Mouse (Mus musculus) forebrain, embryonic 11.5 days (tissue): Measurements from ENCODE around the gene Mme. TPM values are rescaled to one million over a fixed set of nuclear protein-coding genes. Genes with fewer than 3 reads are reported as not detected.

ENCODE experiments used
- ATAC-seq: fragments of 200-750 bp; cut with Nextera tagmentation; replicated peaks from 2 replicates; pipeline ENCODE4 v1.8.0; 2017; ENCODE audit warnings: moderate TSS enrichment; ENCODE audit not compliant: low FRiP score
- DNase-seq: peaks from one replicate; pipeline ENCODE4 v3.0.0-alpha.2; 2017; ENCODE audit warnings: low spot score
- H3K27ac ChIP-seq: fragments of 300-500 bp; sonication (generic); 2 replicates; pipeline ENCODE4 v1.5.1; 2014; ENCODE audit warnings: low read depth, low read length
- H3K27me3 ChIP-seq: fragments of 300-500 bp; sonication (generic); 2 replicates; pipeline ENCODE4 v1.6.1; 2014; ENCODE audit warnings: mild to moderate bottlenecking, low read length, mixed read lengths; ENCODE audit not compliant: control insufficient read depth, insufficient read depth
- H3K36me3 ChIP-seq: fragments of 300-500 bp; sonication (generic); 2 replicates; pipeline ENCODE4 v1.6.1; 2014; ENCODE audit warnings: mild to moderate bottlenecking, low read length, moderate library complexity, mixed read lengths; ENCODE audit not compliant: control insufficient read depth, insufficient read depth
- H3K4me1 ChIP-seq: fragments of 300-500 bp; sonication (generic); replicated peaks from 2 replicates; pipeline ENCODE4 v1.6.1; 2014; ENCODE audit warnings: low read length, mixed read lengths; ENCODE audit not compliant: control insufficient read depth, insufficient read depth
- H3K4me2 ChIP-seq: fragments of 300-500 bp; sonication (generic); 2 replicates; pipeline ENCODE4 v1.6.1; 2014; ENCODE audit warnings: low read depth, mild to moderate bottlenecking, low read length, moderate library complexity, mixed read lengths; ENCODE audit not compliant: severe bottlenecking
- H3K4me3 ChIP-seq: fragments of 300-500 bp; sonication (generic); 2 replicates; pipeline ENCODE4 v1.5.1; 2014; ENCODE audit warnings: low read depth, low read length
- H3K9ac ChIP-seq: fragments of 300-500 bp; sonication (generic); 2 replicates; pipeline ENCODE4 v1.6.1; 2014; ENCODE audit warnings: low read length
- H3K9me3 ChIP-seq: fragments of 300-500 bp; sonication (generic); 2 replicates; pipeline ENCODE4 v1.6.1; 2016; ENCODE audit warnings: low read length, mixed read lengths; ENCODE audit not compliant: control insufficient read depth
- WGBS: fragments of 180-500 bp; shearing (Covaris S2); extraction: QIAGEN DNeasy Blood & Tissue Kit; methylation state at CpG from one replicate; pipeline ENCODE4 v1.1.7; 2014; 5-methylcytosine and 5-hydroxymethylcytosine counted together
- polyA plus RNA-seq: library from polyadenylated mRNA; unstranded; fragments of >200 nt; fragmentation: Nextera tagmentation; extraction: Ambion mirVana; gene quantifications from 2 replicates; pipeline ENCODE4 v1.2.1, GENCODE M21; 2014

Mme gene
- polyA plus RNA-seq, 1 experiment from 2014 or later = 14.2 TPM

DNA sequence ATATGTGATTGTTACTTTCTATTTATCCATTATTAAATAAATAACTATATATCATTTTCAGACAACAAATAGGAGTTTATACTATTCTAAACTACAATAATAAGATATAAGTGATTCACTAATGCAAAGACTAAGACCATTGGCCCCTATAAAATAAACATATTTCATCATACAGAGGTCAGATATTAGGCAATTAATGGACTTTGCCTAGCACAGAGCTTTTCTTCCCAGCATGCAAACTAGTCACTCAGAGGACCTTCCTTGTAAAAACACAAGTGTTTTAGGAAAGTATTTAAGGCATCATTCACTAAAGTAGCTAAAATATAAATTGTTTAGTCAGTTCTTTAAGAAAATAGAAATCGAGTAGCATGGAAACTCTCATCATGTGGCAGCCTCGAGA is 149.4 kb downstream of the Mme start:
- H3K9me3 ChIP-seq = no peaks in the 10 kb centered on the region
- H3K27me3 ChIP-seq = no peaks in the 10 kb centered on the region
- DNase-seq = no peak
- 87% methylated on average over 2 of the region's 2 CpGs for WGBS
- H3K4me3 ChIP-seq = no peak overlapping the region
- H3K4me2 ChIP-seq = no peak overlapping the region
- no peak overlapping the region for H3K27ac ChIP-seq
- H3K9ac ChIP-seq = no peak overlapping the region
- no peaks in the 10 kb centered on the region for H3K4me1 ChIP-seq
- ATAC-seq = no peak
- no peaks in the 10 kb centered on the region for H3K36me3 ChIP-seq

GRCm38 (mm10) chr3:63391348-63391747 is 150.0 kb downstream of the Mme start:
- Histone ChIP-seq H3K4me2 (no peak overlapping the region), H3K4me3 (no peak overlapping the region), H3K9me3 (no peaks in the 10 kb centered on the region), H3K27ac (no peak overlapping the region), H3K4me1 (no peaks in the 10 kb centered on the region), H3K36me3 (no peaks in the 10 kb centered on the region), H3K27me3 (no peaks in the 10 kb centered on the region), H3K9ac (no peak overlapping the region)
- ATAC-seq (no peak), DNase-seq (no peak)
- 81% methylated on average over 2 of the region's 2 CpGs for WGBS

DNA sequence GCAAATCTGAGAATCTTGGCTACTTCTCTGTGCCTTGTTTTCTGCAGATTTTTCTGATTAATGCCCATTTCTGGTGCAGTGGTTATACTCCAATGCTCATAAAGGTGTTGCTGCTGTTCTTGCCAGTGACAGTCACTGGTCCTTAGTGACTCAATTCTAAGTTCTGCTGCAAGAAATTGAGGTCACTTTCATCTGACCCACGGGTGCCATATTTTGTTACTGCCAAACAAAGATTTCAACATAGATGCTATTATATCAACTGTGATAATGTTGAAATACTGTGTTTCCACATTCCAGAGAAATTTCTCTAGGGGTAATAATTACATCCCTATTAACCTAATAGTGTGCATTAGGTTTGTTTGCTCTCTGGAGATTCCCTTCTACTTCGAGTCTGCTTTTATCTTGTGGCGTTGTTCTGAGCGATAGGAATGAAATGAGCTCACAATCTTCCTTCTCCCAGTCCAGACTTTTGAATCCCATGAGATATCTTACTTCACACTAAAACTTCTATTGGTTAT is 153.1 kb downstream of the Mme start:
- ATAC-seq (no peak), DNase-seq (no peak)
- Histone ChIP-seq H3K4me3 (no peak overlapping the region), H3K9me3 (no peaks in the 10 kb centered on the region), H3K4me1 (no peaks in the 10 kb centered on the region), H3K9ac (no peak overlapping the region), H3K36me3 (no peaks in the 10 kb centered on the region), H3K27ac (no peak overlapping the region), H3K4me2 (no peak overlapping the region), H3K27me3 (no peaks in the 10 kb centered on the region)
- 94% methylated on average over 4 of the region's 4 CpGs for WGBS

GRCm38 (mm10) chr3:63398171-63398570 is 156.8 kb downstream of the Mme start:
- WGBS = 88% methylated on average over 4 of the region's 4 CpGs
- ATAC-seq = no peak
- no peaks in the 10 kb centered on the region for H3K9me3 ChIP-seq
- no peak for DNase-seq
- H3K27ac ChIP-seq = no peak overlapping the region
- H3K4me1 ChIP-seq = no peaks in the 10 kb centered on the region
- no peaks in the 10 kb centered on the region for H3K27me3 ChIP-seq
- H3K4me3 ChIP-seq = no peak overlapping the region
- H3K4me2 ChIP-seq = no peak overlapping the region
- H3K9ac ChIP-seq = no peak overlapping the region
- H3K36me3 ChIP-seq = no peaks in the 10 kb centered on the region

DNA sequence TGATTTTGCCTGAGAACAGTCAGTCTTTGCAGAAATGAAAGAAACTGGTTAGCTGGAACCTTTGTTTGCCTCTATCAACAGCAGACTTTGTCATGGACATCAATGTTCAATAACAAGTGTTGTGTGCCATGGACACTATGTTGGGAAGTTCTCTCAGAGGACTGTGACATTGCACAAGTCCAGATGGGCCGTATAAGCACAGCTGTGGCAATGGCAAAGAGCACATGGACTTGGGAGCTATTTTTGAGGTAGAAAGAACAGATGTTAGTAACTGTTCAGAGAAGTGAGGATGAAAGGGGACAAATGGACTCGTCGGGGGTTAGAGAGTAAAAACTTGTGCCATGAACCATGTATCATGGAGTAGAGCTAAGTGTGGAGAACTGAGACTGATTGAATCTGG is 165.1 kb downstream of the Mme start:
- Histone ChIP-seq H3K4me3 (no peak overlapping the region), H3K4me1 (no peaks in the 10 kb centered on the region), H3K27me3 (no peaks in the 10 kb centered on the region), H3K36me3 (no peaks in the 10 kb centered on the region), H3K9me3 (no peaks in the 10 kb centered on the region), H3K4me2 (no peak overlapping the region), H3K27ac (no peak overlapping the region), H3K9ac (no peak overlapping the region)
- 93% methylated on average over 3 of the region's 3 CpGs for WGBS
- no peak for DNase-seq
- ATAC-seq = no peak

DNA sequence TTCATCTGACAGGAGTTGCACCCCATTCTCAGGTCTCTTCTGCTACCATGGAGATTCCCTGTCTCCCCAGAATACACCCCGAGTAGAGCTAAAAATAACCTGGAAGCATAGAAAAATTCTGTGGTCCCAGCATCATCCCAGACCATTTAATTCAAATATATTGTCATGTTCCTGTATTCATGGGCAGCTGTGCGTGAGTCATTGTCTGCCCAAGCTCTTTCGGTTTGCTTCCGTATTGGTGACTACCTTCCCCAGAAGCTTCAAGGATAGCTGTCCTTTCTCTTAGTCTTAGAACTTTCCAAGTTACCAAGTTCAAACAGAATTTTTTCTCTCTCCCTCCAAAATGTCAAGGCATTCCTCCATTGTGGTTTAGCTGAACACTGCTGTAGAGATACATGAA is 169.7 kb downstream of the Mme start:
- whole genome bisulfite sequencing = 89% methylated on average over 4 of the region's 4 CpGs
- ATAC-seq = no peak
- Histone ChIP-seq H3K4me3 (no peak overlapping the region), H3K27ac (no peak overlapping the region), H3K36me3 (no peaks in the 10 kb centered on the region), H3K27me3 (no peaks in the 10 kb centered on the region), H3K4me1 (no peaks in the 10 kb centered on the region), H3K4me2 (no peak overlapping the region), H3K9ac (no peak overlapping the region), H3K9me3 (no peaks in the 10 kb centered on the region)
- DNase-seq = no peak

- Histone ChIP-seq H3K36me3 (no peaks in the 10 kb centered on the region), H3K9me3 (no peaks in the 10 kb centered on the region), H3K27me3 (no peaks in the 10 kb centered on the region), H3K9ac (no peak overlapping the region), H3K27ac (no peak overlapping the region), H3K4me1 (no peaks in the 10 kb centered on the region), H3K4me2 (no peak overlapping the region), H3K4me3 (no peak overlapping the region)
- ATAC-seq = no peak
- DNase-seq = no peak
- 73% methylated on average over 6 of the region's 6 CpGs for WGBS
Observed at GRCm38 (mm10) chr3:63412220-63412937, 171.0 kb downstream of the Mme start.

DNA sequence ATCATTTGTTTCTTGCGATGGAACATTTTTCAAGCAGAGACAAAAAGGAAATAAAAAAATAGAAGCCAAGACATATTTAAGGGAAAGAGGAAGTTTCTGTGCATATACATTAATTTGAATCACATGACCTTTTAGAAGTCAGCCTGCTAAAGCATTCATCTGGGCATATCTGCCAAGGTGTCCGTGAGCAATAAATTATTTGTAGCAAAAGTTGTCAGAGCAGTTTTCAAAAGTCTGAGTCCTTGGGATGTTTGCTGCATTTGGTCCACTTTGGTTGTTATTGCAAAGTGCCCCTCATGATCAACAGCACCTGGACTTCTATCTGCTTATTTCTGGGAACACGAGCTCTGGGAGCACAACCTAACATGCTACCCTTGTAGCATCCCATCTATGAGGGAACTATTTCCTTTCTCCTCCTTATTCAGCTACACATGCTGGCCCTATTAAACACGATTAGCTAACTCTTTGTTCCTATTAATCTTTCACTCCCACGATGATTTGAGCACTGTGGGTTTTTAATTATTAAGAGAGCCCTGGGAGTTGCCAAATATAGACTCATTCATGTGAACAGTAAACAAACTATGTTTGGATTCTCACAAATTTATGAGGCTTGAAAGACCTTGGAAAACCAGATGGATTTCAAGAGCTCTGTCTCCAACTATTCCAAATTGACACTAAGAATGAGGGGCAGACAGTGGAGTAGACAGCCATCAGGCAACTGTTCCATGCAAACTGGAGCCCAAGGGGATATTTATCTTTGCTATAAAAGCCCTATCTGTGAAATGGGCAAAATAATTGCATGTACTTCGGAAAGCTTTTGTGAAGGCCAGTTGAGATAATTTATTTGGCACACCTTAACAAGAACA is 171.9 kb downstream of the Mme start:
- Histone ChIP-seq H3K4me3 (no peak overlapping the region), H3K9me3 (no peaks in the 10 kb centered on the region), H3K4me2 (no peak overlapping the region), H3K27ac (no peak overlapping the region), H3K27me3 (no peaks in the 10 kb centered on the region), H3K36me3 (no peaks in the 10 kb centered on the region), H3K4me1 (no peaks in the 10 kb centered on the region), H3K9ac (no peak overlapping the region)
- DNase-seq (no peak), ATAC-seq (no peak)
- 74% methylated on average over 6 of the region's 6 CpGs for WGBS
